Mouse (Mus musculus) C2C12 (cell line): ENCODE data around the gene Dach1.

Source experiments
- CEBPB ChIP-seq: IDR thresholded peaks from one replicate; pipeline ENCODE4 v1.6.1; 2011; ENCODE audit warnings: low read depth, mild to moderate bottlenecking, control low read depth, moderate library complexity
- CTCF ChIP-seq: IDR thresholded peaks from one replicate; pipeline ENCODE4 v1.5.1; 2011; ENCODE audit not compliant: control insufficient read depth, insufficient read depth, insufficient read length
- MAX ChIP-seq: IDR thresholded peaks from one replicate; pipeline ENCODE4 v1.6.1; 2011; ENCODE audit warnings: mild to moderate bottlenecking, control low read depth
- MYOD1 ChIP-seq: IDR thresholded peaks from one replicate; pipeline ENCODE4 v1.6.1; 2011; ENCODE audit warnings: low read depth; ENCODE audit not compliant: control insufficient read depth, insufficient read length
- MYOG ChIP-seq: IDR thresholded peaks from one replicate; pipeline ENCODE4 v1.6.1; 2011; ENCODE audit not compliant: control insufficient read depth, insufficient read length; ENCODE audit errors: extremely low read depth
- USF1 ChIP-seq: IDR thresholded peaks from one replicate; pipeline ENCODE4 v1.6.1; 2011; ENCODE audit warnings: low read depth, mild to moderate bottlenecking, control low read depth, moderate library complexity

GRCm38 (mm10) chr14:98046960-98047359 lies 122.6 kb downstream of the Dach1 start:
- TF ChIP-seq MAX, result no peak
- TF ChIP-seq CTCF, result no peak
- TF ChIP-seq MYOD1, result no peak
- no peak for TF ChIP-seq MYOG
- no peak for TF ChIP-seq USF1
- no peak for TF ChIP-seq CEBPB
